Mouse (Mus musculus): ENCODE data around the gene Tmem220.
A peak's percentile ranks its signal among the peaks of the same experiment; 100 is the strongest.

Gene Tmem220

GRCm38 (mm10) chr11:67024867-67025477 lies at the start of gene Tmem220:
TSS of gene Tmem220 (plus strand) at chr11:67025154.
- peak; percentile 94 for DNase-seq (ENCODE audit: low spot score)

- no peak for DNase-seq (ENCODE audit: low spot score)
Measured at GRCm38 (mm10) chr11:66975606-66976330, 49.2 kb upstream of the Tmem220 start.

- DNase-seq (ENCODE audit: low spot score), result no peak
Measured at GRCm38 (mm10) chr11:66981336-66982115, 43.4 kb upstream of the Tmem220 start.

GRCm38 (mm10) chr11:66982794-66983193 lies 42.2 kb upstream of the Tmem220 start:
- DNase-seq (ENCODE audit: low spot score), result peak; percentile 56

- DNase-seq (ENCODE audit: low spot score), result no peak
Measured at GRCm38 (mm10) chr11:66983422-66984164, 41.4 kb upstream of the Tmem220 start.

- DNase-seq (ENCODE audit: low spot score), result peak; percentile 83
Measured at GRCm38 (mm10) chr11:66984165-66985135, 40.5 kb upstream of the Tmem220 start.

GRCm38 (mm10) chr11:66985136-66985702 lies 39.7 kb upstream of the Tmem220 start:
- no peak for DNase-seq (ENCODE audit: low spot score)

- DNase-seq (ENCODE audit: low spot score), result no peak
Measured at GRCm38 (mm10) chr11:66992150-66992549, 32.8 kb upstream of the Tmem220 start.

GRCm38 (mm10) chr11:66993674-66994073 lies 31.3 kb upstream of the Tmem220 start:
- DNase-seq (ENCODE audit: low spot score), result no peak

GRCm38 (mm10) chr11:66996446-66996845 lies 28.5 kb upstream of the Tmem220 start:
- DNase-seq (ENCODE audit: low spot score), result no peak

- DNase-seq (ENCODE audit: low spot score), result peak; percentile 89
Measured at GRCm38 (mm10) chr11:66998467-66999403, 26.2 kb upstream of the Tmem220 start.

- no peak for DNase-seq (ENCODE audit: low spot score)
Measured at GRCm38 (mm10) chr11:67000671-67001070, 24.3 kb upstream of the Tmem220 start.

GRCm38 (mm10) chr11:67001717-67002116 lies 23.2 kb upstream of the Tmem220 start:
- DNase-seq (ENCODE audit: low spot score), result no peak

GRCm38 (mm10) chr11:67002911-67003310 lies 22.0 kb upstream of the Tmem220 start:
- DNase-seq (ENCODE audit: low spot score), result no peak

- no peak for DNase-seq (ENCODE audit: low spot score)
Measured at GRCm38 (mm10) chr11:67007961-67008360, 17.0 kb upstream of the Tmem220 start.

- DNase-seq (ENCODE audit: low spot score), result no peak
Measured at GRCm38 (mm10) chr11:67008528-67008927, 16.4 kb upstream of the Tmem220 start.

GRCm38 (mm10) chr11:67010430-67010829 lies 14.5 kb upstream of the Tmem220 start:
- DNase-seq (ENCODE audit: low spot score), result peak; percentile 13

GRCm38 (mm10) chr11:67011635-67012034 lies 13.3 kb upstream of the Tmem220 start:
- DNase-seq (ENCODE audit: low spot score), result no peak

GRCm38 (mm10) chr11:67017801-67018591 lies 7.0 kb upstream of the Tmem220 start:
- peak; percentile 62 for DNase-seq (ENCODE audit: low spot score)

Measured in urinary bladder, postnatal 14 days (tissue).